Mouse (Mus musculus) midbrain, embryonic 11.5 days (tissue): ENCODE data around the gene Cryzl1. TPM values are rescaled to one million over a fixed set of nuclear protein-coding genes. Genes with fewer than 3 reads are reported as not detected.

Experiments
- ATAC-seq: fragments of 200-750 bp; cut with Nextera tagmentation; 2 replicates; pipeline ENCODE4 v1.8.0; 2017; ENCODE audit warnings: moderate TSS enrichment, moderate library complexity; ENCODE audit not compliant: low FRiP score
- DNase-seq: peaks from one replicate; pipeline ENCODE4 v3.0.0; 2015; ENCODE audit warnings: low spot score; ENCODE audit errors: missing footprints
- H3K27ac ChIP-seq: fragments of 300-500 bp; sonication (generic); 2 replicates; pipeline ENCODE4 v1.5.1; 2014; ENCODE audit warnings: low read depth, low read length
- H3K27me3 ChIP-seq: fragments of 300-500 bp; sonication (generic); 2 replicates; pipeline ENCODE4 v1.6.1; 2014; ENCODE audit warnings: mild to moderate bottlenecking, low read length, moderate library complexity, mixed read lengths; ENCODE audit not compliant: control insufficient read depth, insufficient read depth
- H3K36me3 ChIP-seq: fragments of 300-500 bp; sonication (generic); 2 replicates; pipeline ENCODE4 v1.6.1; 2014; ENCODE audit warnings: mild to moderate bottlenecking, low read length, moderate library complexity, mixed read lengths; ENCODE audit not compliant: control insufficient read depth, insufficient read depth
- H3K4me1 ChIP-seq: fragments of 300-500 bp; sonication (generic); 2 replicates; pipeline ENCODE4 v1.6.1; 2014; ENCODE audit warnings: low read length; ENCODE audit not compliant: control insufficient read depth, insufficient read depth
- H3K4me2 ChIP-seq: fragments of 300-500 bp; sonication (generic); 2 replicates; pipeline ENCODE4 v1.6.1; 2014; ENCODE audit warnings: mild to moderate bottlenecking, moderate library complexity
- H3K4me3 ChIP-seq: fragments of 300-500 bp; sonication (generic); 2 replicates; pipeline ENCODE4 v1.5.1; 2014; ENCODE audit warnings: low read depth, low read length
- H3K9ac ChIP-seq: fragments of 300-500 bp; sonication (generic); 2 replicates; pipeline ENCODE4 v1.6.1; 2014; ENCODE audit warnings: low read length
- H3K9me3 ChIP-seq: fragments of 300-500 bp; sonication (generic); 2 replicates; pipeline ENCODE4 v1.6.1; 2016; ENCODE audit warnings: low read length; ENCODE audit not compliant: control insufficient read depth
- WGBS: fragments of 180-500 bp; shearing (Covaris S2); extraction: QIAGEN DNeasy Blood & Tissue Kit; methylation state at CpG from one replicate; pipeline ENCODE4 v1.1.7; 2014; 5-methylcytosine and 5-hydroxymethylcytosine counted together
- polyA plus RNA-seq: library from polyadenylated mRNA; unstranded; fragments of >200 nt; fragmentation: Nextera tagmentation; extraction: Ambion mirVana; gene quantifications from 2 replicates; pipeline ENCODE4 v1.2.1, GENCODE M21; 2014

The Cryzl1 gene
- polyA plus RNA-seq, 1 experiment from 2014 or later = 77.0 TPM

DNA sequence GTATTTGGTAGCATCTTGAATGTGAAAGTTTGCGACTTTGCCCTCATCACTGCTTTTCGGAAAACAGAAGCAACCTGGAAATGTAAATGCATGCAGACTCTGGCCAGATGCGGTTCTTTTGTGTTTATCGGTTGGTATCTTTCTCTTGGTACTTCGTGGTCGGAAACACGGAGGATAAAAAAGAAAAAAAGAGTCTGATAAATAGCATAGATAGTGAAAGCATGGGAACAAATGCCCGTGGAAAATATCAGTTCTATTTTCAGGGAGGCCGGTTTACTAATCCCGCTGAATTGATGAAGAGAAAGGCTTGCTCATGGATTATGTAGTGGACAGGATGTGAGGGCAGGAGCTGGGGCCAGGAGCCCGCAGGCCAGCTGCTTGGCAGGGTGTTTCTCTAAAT is 1.7 kb upstream of the Cryzl1 start:
- Histone ChIP-seq H3K4me2 (peak overlapping the region; percentile 58), H3K9ac (peak overlapping the region; percentile 88), H3K36me3 (no peaks in the 10 kb centered on the region), H3K27me3 (no peaks in the 10 kb centered on the region), H3K4me1 (peaks cover 24% of the 10 kb centered on the region), H3K4me3 (peak overlapping the region; percentile 87), H3K27ac (peak overlapping the region; percentile 90), H3K9me3 (no peaks in the 10 kb centered on the region)
- ATAC-seq (no peak), DNase-seq (peak; percentile 90)
- WGBS = under 1% methylated on average over 11 of the region's 11 CpGs

DNA sequence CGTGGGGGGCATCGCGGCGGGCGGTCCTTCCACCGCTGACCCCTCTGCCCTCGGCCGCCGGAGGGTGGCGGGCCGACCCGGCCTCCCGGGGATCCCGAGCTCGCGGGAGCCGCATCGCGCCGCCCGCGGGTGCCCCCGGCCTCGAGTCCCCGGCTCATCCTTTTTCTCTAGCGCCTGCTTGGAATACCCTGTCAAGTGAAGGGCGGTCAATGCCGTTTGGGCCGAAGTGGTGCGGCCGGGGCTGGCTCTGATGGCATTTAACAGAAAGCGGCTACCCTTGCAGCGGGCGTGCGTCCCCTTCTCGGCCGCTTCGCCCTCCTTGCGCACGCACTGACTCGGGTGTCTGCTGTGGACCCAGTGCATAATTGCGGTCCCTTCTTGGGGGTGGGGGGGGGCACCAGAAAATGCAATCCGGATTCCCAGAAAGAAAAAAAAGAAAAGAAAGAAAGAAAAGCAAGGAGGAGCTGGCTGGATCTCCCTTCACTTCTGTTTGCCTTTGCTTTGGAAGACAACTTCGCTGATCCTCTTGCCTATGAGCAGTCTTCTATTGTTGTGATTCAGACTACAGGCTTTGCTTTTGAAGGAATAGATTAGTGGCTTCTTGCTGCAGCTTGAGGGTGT is 1.2 kb upstream of the Cryzl1 start:
- DNase-seq (peak; percentile 97), ATAC-seq (peak; percentile 0)
- H3K4me3 ChIP-seq = peak overlapping the region; percentile 87
- H3K9ac ChIP-seq = peak overlapping the region; percentile 88
- WGBS = under 1% methylated on average over 44 of the region's 44 CpGs
- no peaks in the 10 kb centered on the region for H3K36me3 ChIP-seq
- H3K4me2 ChIP-seq = peak overlapping the region; percentile 58
- peaks cover 24% of the 10 kb centered on the region for H3K4me1 ChIP-seq
- no peaks in the 10 kb centered on the region for H3K27me3 ChIP-seq
- H3K27ac ChIP-seq = peak overlapping the region; percentile 90
- H3K9me3 ChIP-seq = no peaks in the 10 kb centered on the region

DNA sequence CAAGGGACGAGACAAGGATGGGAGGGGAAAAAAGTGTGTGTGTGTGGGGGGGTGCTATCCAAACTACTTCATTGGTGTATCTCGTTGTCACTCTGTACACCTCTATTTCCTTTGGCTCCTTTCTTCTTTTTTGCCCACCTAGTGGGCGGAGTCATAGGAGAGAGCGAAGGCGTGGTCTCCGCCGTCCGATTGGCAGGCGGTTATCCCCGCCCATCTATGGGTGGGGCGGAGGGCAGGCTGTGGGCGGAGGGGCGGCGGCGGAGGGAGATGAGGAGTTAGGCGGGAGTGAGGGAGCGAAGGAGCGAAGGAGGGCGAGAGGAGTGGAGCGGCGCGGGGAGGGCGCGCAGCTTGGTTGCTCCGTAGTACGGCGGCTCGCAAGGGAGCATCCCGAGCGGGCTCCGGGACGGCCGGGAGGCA is 299 bp upstream of the Cryzl1 start, which contains the start of gene Itsn1:
TSS of gene Itsn1 (plus strand) at position 216 of the 417 bp plus-strand sequence.
- Histone ChIP-seq H3K9ac (peak within 1 kb of the TSS; percentile 88), H3K4me2 (peak within 1 kb of the TSS; percentile 58), H3K27ac (peak within 1 kb of the TSS; percentile 90), H3K9me3 (no peaks in the 10 kb centered on the region), H3K4me1 (peaks cover 15% of the 10 kb centered on the region), H3K36me3 (no peaks in the 10 kb centered on the region), H3K27me3 (no peaks in the 10 kb centered on the region), H3K4me3 (peak within 1 kb of the TSS; percentile 87)
- under 1% methylated on average over 33 of the region's 33 CpGs for WGBS
- ATAC-seq (peak; percentile 92), DNase-seq (peak; percentile 99)

DNA sequence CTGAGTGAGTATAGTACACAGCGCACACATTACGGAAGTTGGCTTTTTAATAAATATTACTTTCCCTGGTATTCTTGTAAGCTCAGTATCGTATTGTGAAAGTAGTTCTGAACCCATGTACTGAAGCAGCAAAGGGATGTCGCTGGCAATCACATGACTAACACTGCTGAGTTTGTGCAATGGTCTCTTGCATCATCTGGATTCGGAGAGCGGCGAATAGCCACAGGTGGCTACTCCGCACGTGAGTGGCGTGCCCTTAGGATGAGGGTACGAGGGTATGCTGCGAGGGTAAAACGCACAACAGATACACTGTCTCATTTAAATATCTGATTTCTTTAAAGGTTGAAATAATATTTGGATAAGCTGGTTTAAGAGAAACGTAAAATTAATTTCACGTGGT is 1.3 kb downstream of the Cryzl1 start:
- no peaks in the 10 kb centered on the region for H3K36me3 ChIP-seq
- H3K9ac ChIP-seq = peak overlapping the region; percentile 66
- H3K9me3 ChIP-seq = no peaks in the 10 kb centered on the region
- DNase-seq = no peak
- WGBS = 89% methylated on average over 15 of the region's 15 CpGs
- H3K4me2 ChIP-seq = peak overlapping the region; percentile 46
- peaks cover 15% of the 10 kb centered on the region for H3K4me1 ChIP-seq
- H3K27ac ChIP-seq = no peak overlapping the region
- peak overlapping the region; percentile 87 for H3K4me3 ChIP-seq
- ATAC-seq = no peak
- H3K27me3 ChIP-seq = no peaks in the 10 kb centered on the region

DNA sequence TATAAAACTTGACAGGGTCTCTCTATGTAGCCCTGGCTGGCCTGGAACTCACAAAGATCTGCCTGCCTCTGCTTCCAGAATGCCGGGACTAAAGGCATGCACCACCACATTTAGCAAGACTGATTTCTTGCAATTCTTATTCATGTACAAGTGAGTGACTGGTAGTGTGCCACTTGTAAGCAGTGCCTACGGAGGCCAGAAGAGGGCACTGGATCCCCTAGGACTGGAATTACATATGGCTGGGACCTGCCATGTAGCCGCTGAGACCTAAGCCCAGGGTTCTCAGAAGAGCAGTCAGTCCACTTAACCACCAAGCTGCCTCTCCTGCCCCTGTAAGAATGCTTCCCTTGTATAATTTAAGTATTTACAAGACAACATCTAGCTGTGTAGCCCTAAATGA is 4.5 kb downstream of the Cryzl1 start:
- H3K4me1 ChIP-seq = peaks cover 8% of the 10 kb centered on the region
- H3K36me3 ChIP-seq = no peaks in the 10 kb centered on the region; the same call in 1 of the 2 replicates
- no peaks in the 10 kb centered on the region for H3K9me3 ChIP-seq
- WGBS = 49% methylated on average over 3 of the region's 3 CpGs
- H3K4me2 ChIP-seq = no peak overlapping the region
- no peaks in the 10 kb centered on the region for H3K27me3 ChIP-seq
- ATAC-seq (no peak), DNase-seq (peak; percentile 89)
- no peak overlapping the region for H3K27ac ChIP-seq
- no peak overlapping the region for H3K4me3 ChIP-seq
- H3K9ac ChIP-seq = no peak overlapping the region

DNA sequence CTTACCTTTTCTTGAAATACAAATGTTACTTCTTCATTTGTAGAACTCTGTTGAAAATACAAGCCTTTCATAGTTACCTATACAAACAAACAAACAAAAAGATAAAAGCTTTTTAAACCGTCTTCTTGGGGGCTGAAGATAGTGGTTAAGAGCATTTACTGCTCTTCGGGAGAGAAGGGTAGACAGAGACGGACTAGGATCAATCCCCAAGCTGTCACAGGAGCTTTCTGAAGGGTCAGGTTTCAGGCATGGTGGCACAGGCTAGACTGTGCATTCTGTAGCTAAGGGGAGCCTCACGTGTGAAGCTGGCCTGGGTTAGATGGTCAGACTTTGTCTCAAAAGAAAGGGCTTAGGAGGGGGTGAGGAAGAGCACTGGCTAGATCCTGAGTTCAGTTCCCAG is 11.4 kb downstream of the Cryzl1 start:
- H3K27ac ChIP-seq = peak overlapping the region; percentile 20; the same call in 1 of the 2 replicates
- ATAC-seq (no peak), DNase-seq (no peak)
- H3K27me3 ChIP-seq = no peaks in the 10 kb centered on the region
- no peak overlapping the region for H3K4me3 ChIP-seq
- H3K36me3 ChIP-seq = peaks cover 2% of the 10 kb centered on the region
- H3K4me2 ChIP-seq = no peak overlapping the region
- no peaks in the 10 kb centered on the region for H3K4me1 ChIP-seq
- no peak overlapping the region for H3K9ac ChIP-seq
- H3K9me3 ChIP-seq = no peaks in the 10 kb centered on the region
- WGBS = 84% methylated on average over 4 of the region's 4 CpGs

DNA sequence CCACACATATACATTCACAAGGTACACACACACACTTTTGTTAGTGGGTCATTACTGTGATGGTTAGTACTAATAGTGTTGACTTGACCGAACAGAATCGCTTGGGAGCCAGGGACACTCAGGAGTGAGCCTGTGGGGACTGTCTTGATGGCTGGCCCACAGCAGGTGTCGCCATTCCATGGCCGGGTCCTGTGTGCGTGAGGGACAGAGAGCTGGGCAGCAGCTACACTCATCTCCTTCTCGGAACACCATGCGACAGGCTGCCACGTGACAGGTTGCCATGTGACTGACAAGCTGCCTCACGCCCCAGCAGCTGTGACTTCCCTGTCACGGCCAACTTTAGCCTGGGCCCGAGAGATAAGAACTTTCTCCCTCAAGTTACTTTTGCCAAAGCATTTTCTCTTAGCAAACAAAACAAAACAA is 11.8 kb downstream of the Cryzl1 start:
- DNase-seq (no peak), ATAC-seq (0 out of 2 replicates have a peak, but pooled peaks have one; percentile 35)
- Histone ChIP-seq H3K27ac (no peak overlapping the region), H3K27me3 (no peaks in the 10 kb centered on the region), H3K4me3 (no peak overlapping the region), H3K36me3 (peaks cover 2% of the 10 kb centered on the region), H3K4me2 (no peak overlapping the region), H3K4me1 (no peaks in the 10 kb centered on the region), H3K9me3 (no peaks in the 10 kb centered on the region), H3K9ac (no peak overlapping the region)
- WGBS = 88% methylated on average over 11 of the region's 11 CpGs

DNA sequence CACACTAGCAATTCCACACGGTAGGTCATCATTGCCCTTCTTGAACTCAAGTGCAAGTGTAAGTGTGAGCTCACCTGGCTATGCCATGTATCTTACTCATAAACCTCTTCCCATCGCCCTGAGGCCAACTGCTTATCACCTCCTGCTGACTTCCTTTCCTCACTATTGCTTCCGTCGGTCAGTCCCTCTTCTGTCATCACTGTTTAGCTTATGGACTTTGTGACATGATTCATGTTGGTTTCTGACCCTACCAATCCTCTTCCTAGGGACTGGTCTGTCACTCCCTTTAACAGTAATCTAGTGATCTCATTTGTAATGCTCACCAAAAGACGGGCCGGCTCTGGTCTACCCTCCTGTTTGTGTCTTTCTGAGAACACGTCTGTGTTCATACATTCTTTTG is 18.5 kb downstream of the Cryzl1 start:
- Histone ChIP-seq H3K4me2 (no peak overlapping the region), H3K9me3 (no peaks in the 10 kb centered on the region), H3K27me3 (no peaks in the 10 kb centered on the region), H3K4me3 (no peak overlapping the region), H3K27ac (no peak overlapping the region), H3K36me3 (peaks cover 6% of the 10 kb centered on the region; the same call in 1 of the 2 replicates), H3K4me1 (no peaks in the 10 kb centered on the region), H3K9ac (no peak overlapping the region)
- no peak for ATAC-seq
- DNase-seq = no peak
- WGBS = 90% methylated on average over 7 of the region's 7 CpGs

DNA sequence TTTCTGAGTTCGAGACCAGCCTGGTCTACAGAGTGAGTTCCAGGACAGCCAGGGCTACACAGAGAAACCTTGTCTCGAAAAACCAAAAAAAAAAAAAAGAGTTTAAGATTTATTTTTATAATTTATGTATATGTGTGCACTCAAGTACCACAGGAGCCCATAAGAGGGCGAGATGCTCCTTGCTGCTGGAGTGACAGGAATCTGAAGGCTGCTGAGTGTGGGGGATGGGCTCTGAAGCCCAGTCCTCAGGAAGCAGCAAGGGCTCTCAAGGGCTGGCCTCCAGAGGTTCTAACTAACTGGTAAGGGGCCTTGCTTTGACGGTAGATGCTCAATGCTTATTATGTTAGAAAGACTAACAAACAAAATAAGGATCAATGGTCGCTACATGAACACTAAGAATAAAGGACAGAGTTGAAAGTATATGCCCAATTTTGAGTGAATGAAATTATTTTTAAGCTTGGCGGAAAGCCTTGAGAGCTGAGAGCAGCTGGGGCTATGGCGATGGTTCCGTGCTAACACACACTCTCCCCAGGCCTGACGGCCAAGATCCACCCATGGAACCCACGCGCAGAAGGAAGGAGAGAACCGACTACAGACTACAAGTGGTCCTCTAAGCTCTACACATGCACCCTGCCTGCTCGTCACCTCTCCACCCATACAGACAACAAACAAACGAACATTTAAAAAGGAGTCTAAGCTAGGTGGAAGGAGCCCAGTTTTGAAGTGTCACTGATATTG is 24.0 kb downstream of the Cryzl1 start:
- H3K9ac ChIP-seq = no peak overlapping the region
- no peaks in the 10 kb centered on the region for H3K4me1 ChIP-seq
- H3K36me3 ChIP-seq = peaks cover 6% of the 10 kb centered on the region; the same call in 1 of the 2 replicates
- no peak overlapping the region for H3K4me3 ChIP-seq
- 85% methylated on average over 14 of the region's 14 CpGs for WGBS
- ATAC-seq (no peak), DNase-seq (peak; percentile 17)
- no peak overlapping the region for H3K27ac ChIP-seq
- no peaks in the 10 kb centered on the region for H3K27me3 ChIP-seq
- H3K9me3 ChIP-seq = no peaks in the 10 kb centered on the region
- no peak overlapping the region for H3K4me2 ChIP-seq
